Mouse (Mus musculus): Measurements from ENCODE around the gene Psmb11.

Gene Psmb11

GRCm38 (mm10) chr14:54640946-54641304 is 19.7 kb downstream of the Psmb11 start, which contains the start of gene Gm17606:
Gene Gm17606, plus strand, starts transcription at chr14:54640952.
- DNase-seq (ENCODE audit: low read depth, low spot score) = no peak

GRCm38 (mm10) chr14:54641305-54641969 is 20.2 kb downstream of the Psmb11 start, which contains the start of gene Cdh24:
Gene Cdh24, minus strand, starts transcription at chr14:54641364.
- DNase-seq (ENCODE audit: low read depth, low spot score) = peak; percentile 78

- DNase-seq (ENCODE audit: low read depth, low spot score) = no peak
These were observed 21.2 kb downstream of the Psmb11 start for GRCm38 (mm10) chr14:54642224-54642944.

- DNase-seq (ENCODE audit: low read depth, low spot score) = no peak
These were observed 21.8 kb downstream of the Psmb11 start for GRCm38 (mm10) chr14:54643011-54643410.

GRCm38 (mm10) chr14:54644294-54644693 is 23.1 kb downstream of the Psmb11 start:
- DNase-seq (ENCODE audit: low read depth, low spot score) = no peak

GRCm38 (mm10) chr14:54646455-54646854 is 25.2 kb downstream of the Psmb11 start:
- DNase-seq (ENCODE audit: low read depth, low spot score) = no peak

- DNase-seq (ENCODE audit: low read depth, low spot score) = no peak
These were observed 25.8 kb downstream of the Psmb11 start for GRCm38 (mm10) chr14:54646898-54647636.

- DNase-seq (ENCODE audit: low read depth, low spot score) = no peak
These were observed 26.7 kb downstream of the Psmb11 start for GRCm38 (mm10) chr14:54647900-54648299.

GRCm38 (mm10) chr14:54650621-54651454 is 29.6 kb downstream of the Psmb11 start:
- DNase-seq (ENCODE audit: low read depth, low spot score) = peak; percentile 87

- no peak for DNase-seq (ENCODE audit: low read depth, low spot score)
These were observed 30.3 kb downstream of the Psmb11 start for GRCm38 (mm10) chr14:54651556-54651955.

- no peak for DNase-seq (ENCODE audit: low read depth, low spot score)
These were observed 31.6 kb downstream of the Psmb11 start for GRCm38 (mm10) chr14:54652787-54653186.

GRCm38 (mm10) chr14:54653496-54653895 is 32.3 kb downstream of the Psmb11 start:
- DNase-seq (ENCODE audit: low read depth, low spot score) = peak; percentile 65

GRCm38 (mm10) chr14:54660009-54660408 is 38.8 kb downstream of the Psmb11 start:
- no peak for DNase-seq (ENCODE audit: low read depth, low spot score)

- no peak for DNase-seq (ENCODE audit: low read depth, low spot score)
These were observed 43.4 kb downstream of the Psmb11 start for GRCm38 (mm10) chr14:54664477-54665222.

- no peak for DNase-seq (ENCODE audit: low read depth, low spot score)
These were observed 48.1 kb downstream of the Psmb11 start for GRCm38 (mm10) chr14:54669381-54669780.

GRCm38 (mm10) chr14:54674317-54674716 is 53.1 kb downstream of the Psmb11 start:
- no peak for DNase-seq (ENCODE audit: low read depth, low spot score)

- no peak for DNase-seq (ENCODE audit: low read depth, low spot score)
These were observed 55.1 kb downstream of the Psmb11 start for GRCm38 (mm10) chr14:54676290-54676689.

GRCm38 (mm10) chr14:54678657-54679304 is 57.5 kb downstream of the Psmb11 start:
- no peak for DNase-seq (ENCODE audit: low read depth, low spot score)
